Mouse (Mus musculus): ENCODE measurements around the gene Olfr553.
"Not testable (repeated sequence)": the region's sequence is repeated elsewhere in the genome, so short reads cannot be mapped to it uniquely, and the experiment has no call there.

Gene Olfr553
- long read RNA-seq, experiment 1: 0 reads
- long read RNA-seq, experiment 2: 0 reads

- intact Hi-C loops (cut with DNase I): no loop called here
Measured at GRCm38 (mm10) chr7:102618118-102618517, at the start of gene Olfr553. Olfr553 (minus strand) TSS chr7:102618218.

DNA sequence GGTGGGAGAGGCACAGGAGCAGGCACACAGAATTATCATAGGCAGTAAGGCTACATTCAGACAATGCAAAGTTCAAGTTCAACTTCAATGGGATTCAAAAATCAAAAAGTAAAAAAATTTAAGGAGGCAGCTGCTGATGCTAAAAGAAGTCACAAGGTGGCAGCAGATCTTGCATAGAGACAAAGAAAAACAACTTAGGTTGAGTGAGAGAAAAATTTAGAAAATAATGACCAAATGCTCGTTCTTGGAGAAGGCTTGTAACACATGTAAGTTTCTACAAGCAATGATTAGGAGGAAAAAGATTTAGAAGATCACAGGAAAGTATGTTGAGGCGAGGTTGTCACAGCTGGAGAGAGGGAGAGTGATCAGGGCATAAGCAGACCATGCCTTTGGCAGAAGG lies 47.4 kb upstream of the Olfr553 start:
- intact Hi-C loops (cut with DNase I): loop anchor here (5.0 kb wide), 1 partner anchor 252 kb away; the partner anchor contains the start of gene Olfr571

- intact Hi-C loops (cut with DNase I): no loop called here
Measured at GRCm38 (mm10) chr7:102664599-102664998, 46.6 kb upstream of the Olfr553 start, which contains the start of gene Olfr556. Olfr556 (plus strand) TSS chr7:102664899.

DNA sequence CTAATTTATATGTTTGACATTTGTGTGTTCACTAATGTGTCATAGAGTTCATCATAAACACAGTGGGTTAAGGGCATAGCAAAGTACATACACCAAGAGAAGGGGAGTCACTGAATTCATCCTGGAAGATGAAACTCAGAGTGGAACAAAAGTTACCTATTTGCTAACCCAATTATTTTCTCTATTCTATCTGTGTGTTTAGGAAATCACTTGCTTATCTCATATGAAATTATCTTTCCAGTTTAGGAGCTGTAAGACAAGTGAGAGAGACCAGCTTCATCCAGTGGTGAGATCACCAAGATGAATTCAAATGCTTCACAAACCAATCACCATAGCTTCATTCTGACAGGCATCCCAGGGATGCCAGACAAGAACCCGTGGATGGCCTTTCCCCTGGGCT lies 40.5 kb upstream of the Olfr553 start, which contains the start of gene Olfr555:
Gene Olfr555, plus strand, starts transcription at position 301 of the 400 bp plus-strand sequence.
- intact Hi-C loops (cut with DNase I): no loop called here

- intact Hi-C loops (cut with DNase I): not testable (repeated sequence)
Measured at GRCm38 (mm10) chr7:102644945-102645344, 26.9 kb upstream of the Olfr553 start.

GRCm38 (mm10) chr7:102638132-102638531 lies 20.1 kb upstream of the Olfr553 start, which contains the start of gene Olfr554:
Olfr554 (plus strand) TSS chr7:102638432.
- intact Hi-C loops (cut with DNase I): no loop called here

- intact Hi-C loops (cut with DNase I): loop anchor here (2.0 kb wide), 1 partner anchor 122 kb away; no protein-coding TSS in a partner anchor
Measured at GRCm38 (mm10) chr7:102636665-102637064, 18.6 kb upstream of the Olfr553 start.

DNA sequence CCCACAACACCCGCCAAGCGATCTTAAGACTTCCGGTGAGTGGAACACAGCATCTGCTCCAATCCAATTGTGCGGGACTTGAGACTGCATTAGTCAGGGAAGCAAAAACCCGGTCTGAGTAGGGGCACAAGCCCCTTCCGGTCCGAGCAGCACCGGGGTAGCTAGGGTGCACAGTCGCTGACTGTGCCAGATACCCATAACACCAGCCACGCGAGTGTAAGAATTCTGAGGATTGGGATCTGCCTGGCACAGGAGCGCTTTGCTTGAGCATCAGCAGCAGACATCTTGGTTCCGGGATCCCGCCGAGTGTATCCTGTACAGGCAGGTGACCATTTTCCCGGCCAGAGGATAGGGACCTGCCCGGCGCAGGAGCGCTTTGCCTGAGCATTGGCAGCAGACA lies 2.4 kb upstream of the Olfr553 start:
- intact Hi-C loops (cut with DNase I): not testable (repeated sequence)

DNA sequence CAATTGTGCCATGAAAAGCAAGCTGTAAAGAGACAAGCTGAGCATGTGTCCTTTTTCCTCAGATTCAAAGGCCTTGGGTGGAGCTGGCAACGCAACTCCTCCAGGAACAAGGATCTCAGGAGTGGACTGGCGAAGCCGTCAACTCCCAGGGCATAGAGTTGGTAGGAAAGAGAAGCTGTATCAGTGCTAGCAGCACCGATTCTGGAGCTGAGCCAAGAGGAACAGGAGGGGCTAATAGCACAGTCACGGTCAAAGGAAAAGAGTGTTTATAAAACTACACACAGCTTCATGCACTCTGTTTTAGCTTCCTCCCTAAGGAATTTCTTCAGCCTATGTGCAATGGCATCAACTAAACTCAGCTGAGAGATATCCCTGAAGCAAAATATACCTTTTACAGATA lies 1.6 kb upstream of the Olfr553 start:
- intact Hi-C loops (cut with DNase I): no loop called here

DNA sequence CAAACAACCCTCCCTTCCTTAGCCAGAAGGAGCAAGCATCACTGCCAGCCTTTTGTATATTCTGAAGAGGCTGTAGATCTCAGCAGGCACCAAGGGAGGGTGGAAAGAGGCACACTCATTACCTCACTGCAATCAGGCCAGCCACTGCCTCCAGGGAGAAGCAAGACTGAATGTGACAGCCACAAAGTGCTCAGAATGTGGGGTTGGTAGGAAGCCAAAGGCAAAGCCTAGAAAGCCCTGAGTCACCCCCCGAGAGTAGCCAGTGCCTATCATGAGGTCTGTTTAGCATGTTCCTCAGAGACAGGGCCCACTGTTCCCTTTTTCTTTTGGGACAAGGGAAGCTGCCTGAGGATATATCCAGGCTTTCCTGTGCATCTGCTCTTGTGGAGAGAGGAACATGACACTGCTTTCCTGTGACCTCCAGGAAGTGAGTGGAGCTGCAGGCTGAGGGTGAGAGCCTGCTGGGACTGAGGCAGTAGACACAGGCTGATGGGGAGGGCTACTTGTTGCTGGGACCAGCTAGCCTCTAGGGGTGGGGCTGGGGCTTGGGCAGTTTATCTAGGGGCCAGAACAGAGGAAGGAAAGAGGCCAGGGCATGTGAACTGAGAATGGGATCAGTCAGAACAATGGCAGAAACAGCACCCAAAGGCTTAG lies 20.5 kb downstream of the Olfr553 start, which contains the start of gene Olfr552:
Gene Olfr552, plus strand, starts transcription at position 393 of the 654 bp plus-strand sequence.
- intact Hi-C loops (cut with DNase I): no loop called here

DNA sequence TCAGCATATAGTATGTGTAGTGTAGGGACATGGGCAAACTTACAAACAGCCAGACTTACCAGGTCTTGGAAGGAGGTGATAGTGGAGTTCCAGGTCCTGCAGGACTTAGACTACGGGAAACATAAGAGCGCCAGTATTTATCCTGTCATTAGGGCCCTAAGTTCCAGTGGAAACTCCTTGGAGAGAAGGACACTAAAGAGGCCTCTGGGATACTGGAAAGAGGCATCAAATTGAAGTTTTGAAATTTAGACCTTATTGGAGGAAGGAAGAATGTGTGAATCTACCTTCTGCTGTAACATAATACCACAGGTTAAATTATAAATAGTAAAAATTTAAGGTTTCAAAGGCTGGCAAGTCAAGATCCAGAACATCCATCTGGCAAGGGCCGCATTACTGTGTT lies 26.2 kb downstream of the Olfr553 start, which contains the start of gene Olfr551:
Gene Olfr551, minus strand, starts transcription at position 101 of the 400 bp plus-strand sequence.
- intact Hi-C loops (cut with DNase I): no loop called here

DNA sequence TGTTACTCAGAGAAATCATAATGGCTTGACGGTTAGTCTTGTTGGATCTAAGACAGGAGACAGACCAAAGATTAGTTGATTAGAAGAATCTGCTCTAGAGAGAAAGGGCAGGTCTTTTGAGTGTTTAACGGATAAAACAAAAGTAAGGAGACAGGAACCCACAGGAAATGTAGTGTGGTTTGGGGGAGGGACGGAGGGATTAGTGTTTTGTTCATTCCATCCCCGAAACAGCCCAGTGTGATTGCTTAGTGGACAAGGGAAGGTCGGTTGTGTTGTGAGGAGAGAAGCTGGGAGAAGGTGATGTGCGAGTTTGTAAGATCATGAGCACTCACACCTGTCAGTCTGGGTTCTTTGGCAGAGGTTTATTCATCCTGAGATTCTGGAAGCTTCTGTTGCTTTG lies 42.0 kb downstream of the Olfr553 start:
- intact Hi-C loops (cut with DNase I): no loop called here

DNA sequence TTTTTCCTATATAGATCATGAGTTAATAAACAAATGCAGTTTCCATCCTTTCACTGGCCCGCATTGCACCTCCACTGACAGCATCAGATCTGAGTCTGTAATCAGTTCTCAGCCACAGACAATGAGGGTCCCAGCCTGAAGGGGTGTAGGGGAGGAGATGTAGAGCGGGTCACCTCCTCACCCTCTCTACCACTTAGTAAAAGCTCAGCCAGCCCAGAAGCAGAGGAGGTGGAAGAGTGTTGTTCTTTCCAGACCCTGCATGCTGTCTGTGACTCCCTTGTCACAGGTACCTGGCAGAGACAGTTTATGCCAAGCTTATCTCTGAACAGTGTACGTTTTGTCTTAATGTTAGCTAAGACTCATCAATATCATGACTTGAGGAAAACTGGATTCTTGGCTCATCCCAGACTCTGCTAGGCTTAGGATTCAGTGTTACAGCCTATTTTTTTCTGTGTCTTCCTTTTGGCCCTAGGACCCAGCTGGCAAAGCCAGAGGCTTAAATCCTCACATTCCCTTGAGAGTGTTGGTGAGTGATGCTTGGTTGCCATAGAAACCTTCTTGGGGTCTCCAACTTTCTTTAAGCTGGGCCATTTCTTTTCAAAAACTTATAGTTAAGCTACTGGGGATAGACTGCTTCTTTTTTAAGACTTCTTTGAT lies 44.7 kb downstream of the Olfr553 start:
- intact Hi-C loops (cut with DNase I): no loop called here

DNA sequence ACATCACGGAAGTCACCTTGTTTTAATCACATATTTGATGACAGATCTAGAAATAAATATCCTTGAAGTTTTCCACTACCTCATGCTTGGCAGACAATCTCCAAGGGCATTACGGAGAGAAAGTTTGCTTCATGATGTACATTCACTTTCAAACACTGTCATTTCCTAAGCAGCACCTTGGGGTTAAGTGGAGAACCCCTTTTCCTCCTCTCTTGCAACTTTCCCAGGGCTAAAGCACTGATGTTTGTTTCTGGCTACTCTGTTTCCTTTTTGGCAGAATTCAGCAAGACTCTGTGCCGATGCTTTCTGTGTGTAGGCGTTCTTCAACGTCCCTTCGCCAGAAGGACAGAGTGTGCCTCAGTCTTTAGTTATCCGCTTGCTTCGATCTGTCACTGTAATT lies 46.9 kb downstream of the Olfr553 start, which contains the start of gene Olfr550:
Gene Olfr550, plus strand, starts transcription at position 301 of the 400 bp plus-strand sequence.
- intact Hi-C loops (cut with DNase I): no loop called here

GRCm38 (mm10) chr7:102566219-102566618 lies 51.8 kb downstream of the Olfr553 start:
- intact Hi-C loops (cut with DNase I): no loop called here

GRCm38 (mm10) chr7:102564999-102565997 lies 52.7 kb downstream of the Olfr553 start, which contains the start of gene Trim21:
Trim21 (minus strand) TSS chr7:102565486.
- intact Hi-C loops (cut with DNase I): no loop called here

All from adrenal gland (tissue).